Mouse (Mus musculus): Measurements from ENCODE around the gene Scarf1. TPM values are rescaled to one million over a fixed set of nuclear protein-coding genes. Genes with fewer than 3 reads are reported as not detected.

Gene Scarf1
- polyA plus RNA-seq, 1 experiment from 2014 or later: 4.4 TPM

DNA sequence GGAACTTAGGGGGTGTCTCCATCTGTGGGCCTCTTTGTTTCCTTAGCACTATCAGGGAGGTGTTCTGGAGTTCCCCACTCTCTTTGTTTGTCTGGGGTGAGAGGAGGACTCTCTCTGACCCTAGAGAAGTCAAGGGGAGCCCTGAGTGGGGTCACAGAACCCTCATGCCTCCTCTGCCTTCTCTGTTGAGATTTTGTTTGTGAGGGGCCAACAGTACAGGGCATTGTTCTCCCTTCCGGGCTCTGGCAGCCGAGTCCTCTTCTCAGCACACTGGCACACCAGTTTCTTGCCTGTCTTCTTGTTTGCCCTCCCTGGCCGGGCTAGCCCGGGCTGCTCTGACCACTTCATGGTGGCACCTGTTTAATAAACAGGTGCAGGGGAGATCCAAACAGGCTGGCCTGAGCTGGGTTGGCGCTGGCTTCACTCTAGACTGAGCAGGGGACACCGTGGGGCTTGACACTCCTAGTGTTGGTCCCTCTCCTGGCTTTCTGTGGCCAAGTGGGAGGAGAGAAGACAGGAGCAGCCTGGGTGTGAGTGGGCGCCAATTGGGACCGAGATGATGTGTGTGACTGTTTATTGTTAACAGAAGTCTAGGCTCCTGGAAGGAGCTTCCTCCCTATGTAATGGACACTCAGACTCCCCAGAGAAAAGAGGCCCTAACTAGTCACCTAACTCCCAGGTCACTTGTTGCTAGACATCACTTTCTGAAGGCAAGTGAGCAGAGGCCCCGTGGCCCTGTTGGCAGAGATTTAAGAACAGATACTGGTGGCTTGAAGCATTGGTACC lies 25.0 kb downstream of the Scarf1 start:
- H3K27ac ChIP-seq (ENCODE audit: low read depth, low read length): peak overlapping the region; percentile 53
- WGBS: 78% methylated on average over 9 of the region's 9 CpGs
- no peaks in the 10 kb centered on the region for H3K27me3 ChIP-seq (ENCODE audit: control insufficient read depth, insufficient read depth, low read length)
- no peak for ATAC-seq (ENCODE audit: insufficient read depth, low FRiP score, low TSS enrichment)
- H3K4me2 ChIP-seq (ENCODE audit: low read depth): no peak overlapping the region
- no peak for DNase-seq (ENCODE audit: low spot score)
- peak overlapping the region; percentile 23; the same call in 1 of the 2 replicates for H3K9ac ChIP-seq (ENCODE audit: low read length)
- H3K36me3 ChIP-seq (ENCODE audit: control insufficient read depth, insufficient read depth, low read length): no peaks in the 10 kb centered on the region
- no peak overlapping the region for H3K4me3 ChIP-seq (ENCODE audit: low read depth, low read length)
- H3K9me3 ChIP-seq (ENCODE audit: control insufficient read depth, low read length): no peaks in the 10 kb centered on the region
- H3K4me1 ChIP-seq (ENCODE audit: control insufficient read depth, insufficient read depth, low read length): peaks cover 11% of the 10 kb centered on the region; the same call in 1 of the 2 replicates

DNA sequence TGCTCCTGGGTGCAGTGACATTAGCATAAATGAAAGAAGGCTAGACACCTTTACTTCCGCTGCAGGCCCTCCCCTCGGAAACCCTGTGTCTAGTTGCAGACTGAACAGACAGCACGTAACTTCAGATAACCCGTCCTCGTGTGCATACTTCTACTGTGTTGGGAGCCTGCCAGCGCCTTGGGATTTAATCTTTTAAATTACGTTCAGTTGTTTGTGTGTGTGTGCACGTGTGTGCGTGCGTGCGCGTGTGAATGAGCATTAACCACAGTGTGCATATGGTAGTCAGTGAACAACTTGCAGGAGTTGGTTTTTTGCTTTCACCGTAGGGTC lies 25.6 kb downstream of the Scarf1 start:
- Histone ChIP-seq H3K4me3 (ENCODE audit: low read depth, low read length) (no peak overlapping the region), H3K9me3 (ENCODE audit: control insufficient read depth, low read length) (no peaks in the 10 kb centered on the region), H3K4me1 (ENCODE audit: control insufficient read depth, insufficient read depth, low read length) (peaks cover 11% of the 10 kb centered on the region; the same call in 1 of the 2 replicates), H3K9ac (ENCODE audit: low read length) (no peak overlapping the region), H3K27ac (ENCODE audit: low read depth, low read length) (no peak overlapping the region), H3K27me3 (ENCODE audit: control insufficient read depth, insufficient read depth, low read length) (no peaks in the 10 kb centered on the region), H3K36me3 (ENCODE audit: control insufficient read depth, insufficient read depth, low read length) (no peaks in the 10 kb centered on the region), H3K4me2 (ENCODE audit: low read depth) (no peak overlapping the region)
- WGBS: 96% methylated on average over 13 of the region's 13 CpGs
- ATAC-seq (ENCODE audit: insufficient read depth, low FRiP score, low TSS enrichment) (no peak), DNase-seq (ENCODE audit: low spot score) (no peak)

- ATAC-seq (ENCODE audit: insufficient read depth, low FRiP score, low TSS enrichment): no peak
- Histone ChIP-seq H3K4me2 (ENCODE audit: low read depth) (no peak overlapping the region), H3K4me3 (ENCODE audit: low read depth, low read length) (no peak overlapping the region), H3K36me3 (ENCODE audit: control insufficient read depth, insufficient read depth, low read length) (no peaks in the 10 kb centered on the region), H3K9ac (ENCODE audit: low read length) (no peak overlapping the region), H3K4me1 (ENCODE audit: control insufficient read depth, insufficient read depth, low read length) (peaks cover 8% of the 10 kb centered on the region; the same call in 1 of the 2 replicates), H3K27ac (ENCODE audit: low read depth, low read length) (no peak overlapping the region), H3K27me3 (ENCODE audit: control insufficient read depth, insufficient read depth, low read length) (no peaks in the 10 kb centered on the region), H3K9me3 (ENCODE audit: control insufficient read depth, low read length) (no peaks in the 10 kb centered on the region)
- WGBS: 83% methylated on average over 8 of the region's 8 CpGs
- no peak for DNase-seq (ENCODE audit: low spot score)
Observed at GRCm38 (mm10) chr11:75540209-75540608, 26.9 kb downstream of the Scarf1 start.

DNA sequence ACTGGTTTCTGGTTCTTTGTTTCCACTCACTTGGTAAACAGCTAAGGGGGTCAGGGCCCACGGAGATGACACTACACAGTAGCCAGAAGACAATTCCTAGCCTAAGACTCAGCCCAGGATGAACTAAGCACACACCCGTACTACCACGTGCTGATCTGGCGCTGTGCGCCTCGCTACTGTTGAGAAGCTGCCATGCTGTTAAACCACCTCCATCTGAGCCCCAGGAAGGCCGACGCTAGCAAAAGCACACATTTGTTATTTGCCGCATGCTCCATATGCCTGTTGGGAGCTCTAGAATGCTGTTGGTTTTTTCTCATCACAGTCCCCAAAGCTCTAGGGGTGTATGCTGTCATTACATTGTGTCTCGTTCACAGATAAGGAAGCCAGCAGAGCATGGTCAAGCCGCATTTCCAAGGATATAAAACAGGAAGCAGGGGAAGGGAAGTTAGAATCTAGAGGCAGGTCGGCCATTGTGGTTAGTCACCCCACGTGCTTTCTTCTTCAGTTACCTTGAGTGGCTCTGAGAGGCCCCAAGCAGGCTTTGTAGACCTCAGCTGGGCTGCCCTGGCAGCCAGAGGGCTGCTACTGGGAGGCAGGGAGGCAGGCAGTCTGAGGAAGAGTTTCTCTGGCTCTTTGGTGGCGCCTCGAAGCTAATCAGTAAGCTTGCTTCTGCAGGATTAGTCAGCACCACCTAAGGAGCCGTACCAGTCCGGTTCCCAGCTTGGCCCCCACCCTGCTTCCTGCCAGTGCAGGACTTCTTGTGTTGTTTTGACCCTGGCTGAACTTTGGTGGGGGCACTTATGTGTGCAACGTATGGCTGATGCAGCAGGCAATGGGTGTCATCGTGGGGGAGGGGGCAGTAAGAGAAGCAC lies 27.6 kb downstream of the Scarf1 start:
- WGBS: 80% methylated on average over 19 of the region's 19 CpGs
- H3K4me3 ChIP-seq (ENCODE audit: low read depth, low read length): no peak overlapping the region
- H3K4me2 ChIP-seq (ENCODE audit: low read depth): no peak overlapping the region
- H3K27me3 ChIP-seq (ENCODE audit: control insufficient read depth, insufficient read depth, low read length): no peaks in the 10 kb centered on the region
- H3K9ac ChIP-seq (ENCODE audit: low read length): no peak overlapping the region
- H3K9me3 ChIP-seq (ENCODE audit: control insufficient read depth, low read length): no peaks in the 10 kb centered on the region
- H3K4me1 ChIP-seq (ENCODE audit: control insufficient read depth, insufficient read depth, low read length): 0 out of 2 replicates have a peak, but pooled peaks cover 4% of the 10 kb centered on the region
- DNase-seq (ENCODE audit: low spot score) (no peak), ATAC-seq (ENCODE audit: insufficient read depth, low FRiP score, low TSS enrichment) (no peak)
- H3K36me3 ChIP-seq (ENCODE audit: control insufficient read depth, insufficient read depth, low read length): no peaks in the 10 kb centered on the region
- H3K27ac ChIP-seq (ENCODE audit: low read depth, low read length): no peak overlapping the region

- Histone ChIP-seq H3K4me2 (ENCODE audit: low read depth) (no peak overlapping the region), H3K27me3 (ENCODE audit: control insufficient read depth, insufficient read depth, low read length) (no peaks in the 10 kb centered on the region), H3K27ac (ENCODE audit: low read depth, low read length) (no peak overlapping the region), H3K36me3 (ENCODE audit: control insufficient read depth, insufficient read depth, low read length) (no peaks in the 10 kb centered on the region), H3K4me3 (ENCODE audit: low read depth, low read length) (no peak overlapping the region), H3K9ac (ENCODE audit: low read length) (no peak overlapping the region), H3K9me3 (ENCODE audit: control insufficient read depth, low read length) (no peaks in the 10 kb centered on the region), H3K4me1 (ENCODE audit: control insufficient read depth, insufficient read depth, low read length) (peaks cover under 1% of the 10 kb centered on the region; the same call in 1 of the 2 replicates)
- DNase-seq (ENCODE audit: low spot score) (no peak), ATAC-seq (ENCODE audit: insufficient read depth, low FRiP score, low TSS enrichment) (no peak)
- 86% methylated on average over 9 of the region's 9 CpGs for WGBS
Observed at GRCm38 (mm10) chr11:75544713-75545112, 31.4 kb downstream of the Scarf1 start.

GRCm38 (mm10) chr11:75546057-75546456 lies 32.7 kb downstream of the Scarf1 start:
- Histone ChIP-seq H3K9ac (ENCODE audit: low read length) (no peak overlapping the region), H3K36me3 (ENCODE audit: control insufficient read depth, insufficient read depth, low read length) (no peaks in the 10 kb centered on the region), H3K4me2 (ENCODE audit: low read depth) (no peak overlapping the region), H3K9me3 (ENCODE audit: control insufficient read depth, low read length) (no peaks in the 10 kb centered on the region), H3K27ac (ENCODE audit: low read depth, low read length) (no peak overlapping the region), H3K4me3 (ENCODE audit: low read depth, low read length) (no peak overlapping the region), H3K4me1 (ENCODE audit: control insufficient read depth, insufficient read depth, low read length) (peaks cover 3% of the 10 kb centered on the region), H3K27me3 (ENCODE audit: control insufficient read depth, insufficient read depth, low read length) (no peaks in the 10 kb centered on the region)
- ATAC-seq (ENCODE audit: insufficient read depth, low FRiP score, low TSS enrichment) (no peak), DNase-seq (ENCODE audit: low spot score) (no peak)
- WGBS: 79% methylated on average over 4 of the region's 4 CpGs

- Histone ChIP-seq H3K9ac (ENCODE audit: low read length) (peak overlapping the region; percentile 32), H3K4me3 (ENCODE audit: low read depth, low read length) (no peak overlapping the region), H3K9me3 (ENCODE audit: control insufficient read depth, low read length) (no peaks in the 10 kb centered on the region), H3K4me1 (ENCODE audit: control insufficient read depth, insufficient read depth, low read length) (peaks cover 5% of the 10 kb centered on the region), H3K36me3 (ENCODE audit: control insufficient read depth, insufficient read depth, low read length) (no peaks in the 10 kb centered on the region), H3K27ac (ENCODE audit: low read depth, low read length) (no peak overlapping the region), H3K4me2 (ENCODE audit: low read depth) (no peak overlapping the region), H3K27me3 (ENCODE audit: control insufficient read depth, insufficient read depth, low read length) (no peaks in the 10 kb centered on the region)
- WGBS: 51% methylated on average over 5 of the region's 5 CpGs
- no peak for DNase-seq (ENCODE audit: low spot score)
- no peak for ATAC-seq (ENCODE audit: insufficient read depth, low FRiP score, low TSS enrichment)
Observed at GRCm38 (mm10) chr11:75549658-75550111, 36.3 kb downstream of the Scarf1 start.

GRCm38 (mm10) chr11:75550200-75550946 lies 37.0 kb downstream of the Scarf1 start:
- Histone ChIP-seq H3K4me1 (ENCODE audit: control insufficient read depth, insufficient read depth, low read length) (peaks cover 5% of the 10 kb centered on the region), H3K9ac (ENCODE audit: low read length) (no peak overlapping the region; the same call in 1 of the 2 replicates), H3K9me3 (ENCODE audit: control insufficient read depth, low read length) (no peaks in the 10 kb centered on the region), H3K4me3 (ENCODE audit: low read depth, low read length) (no peak overlapping the region), H3K4me2 (ENCODE audit: low read depth) (no peak overlapping the region), H3K27me3 (ENCODE audit: control insufficient read depth, insufficient read depth, low read length) (no peaks in the 10 kb centered on the region), H3K36me3 (ENCODE audit: control insufficient read depth, insufficient read depth, low read length) (no peaks in the 10 kb centered on the region), H3K27ac (ENCODE audit: low read depth, low read length) (no peak overlapping the region)
- 51% methylated on average over 12 of the region's 12 CpGs for WGBS
- peak; percentile 11 for DNase-seq (ENCODE audit: low spot score)
- ATAC-seq (ENCODE audit: insufficient read depth, low FRiP score, low TSS enrichment): no peak
